Mouse (Mus musculus): ENCODE data around the gene Agpat2.
A peak's percentile ranks its signal among the peaks of the same experiment; 100 is the strongest.

Agpat2 gene

DNA sequence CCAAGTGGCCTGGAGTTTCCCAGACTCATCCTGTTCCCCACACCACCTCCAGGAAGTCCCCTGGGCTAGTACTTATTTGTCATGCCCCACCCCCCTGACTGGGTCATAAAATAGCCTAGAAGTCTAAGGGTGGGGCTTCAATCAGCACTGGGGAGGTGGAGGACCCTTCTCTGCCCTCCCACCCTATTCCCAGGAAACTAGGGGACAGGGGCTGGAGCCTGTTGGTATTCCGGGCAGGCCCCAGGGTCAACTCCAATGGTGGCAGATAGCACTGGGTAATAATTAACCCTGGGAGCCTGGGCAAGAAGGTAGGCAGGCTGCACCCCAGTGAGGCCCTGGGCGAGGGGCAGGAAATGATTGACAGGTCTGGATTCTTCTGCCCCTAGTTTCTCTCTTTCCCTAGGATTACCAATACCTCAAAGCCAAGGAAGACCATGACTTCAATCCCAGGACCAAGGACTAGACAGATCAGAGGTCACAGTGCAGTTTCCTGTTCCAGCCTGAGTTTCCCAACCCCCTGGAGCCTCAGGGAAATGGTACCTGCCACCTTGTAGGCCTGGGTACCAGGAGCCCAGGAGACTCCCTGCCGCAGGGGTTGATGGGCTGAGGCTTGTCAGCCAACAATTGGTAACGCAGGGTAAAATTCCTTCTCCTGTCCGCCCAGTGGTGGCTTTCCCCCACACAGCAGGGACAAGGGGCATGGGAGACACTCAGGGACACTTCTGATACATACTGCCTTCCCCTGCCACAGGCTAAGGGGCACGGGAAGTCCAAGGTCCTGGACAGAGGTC, 9.1 kb downstream of the Agpat2 start:
- DNase-seq, result no peak

GRCm38 (mm10) chr2:26594461-26594933, 9.7 kb downstream of the Agpat2 start:
- no peak for DNase-seq

GRCm38 (mm10) chr2:26594022-26594346, 10.2 kb downstream of the Agpat2 start:
- peak; percentile 70 for DNase-seq

DNA sequence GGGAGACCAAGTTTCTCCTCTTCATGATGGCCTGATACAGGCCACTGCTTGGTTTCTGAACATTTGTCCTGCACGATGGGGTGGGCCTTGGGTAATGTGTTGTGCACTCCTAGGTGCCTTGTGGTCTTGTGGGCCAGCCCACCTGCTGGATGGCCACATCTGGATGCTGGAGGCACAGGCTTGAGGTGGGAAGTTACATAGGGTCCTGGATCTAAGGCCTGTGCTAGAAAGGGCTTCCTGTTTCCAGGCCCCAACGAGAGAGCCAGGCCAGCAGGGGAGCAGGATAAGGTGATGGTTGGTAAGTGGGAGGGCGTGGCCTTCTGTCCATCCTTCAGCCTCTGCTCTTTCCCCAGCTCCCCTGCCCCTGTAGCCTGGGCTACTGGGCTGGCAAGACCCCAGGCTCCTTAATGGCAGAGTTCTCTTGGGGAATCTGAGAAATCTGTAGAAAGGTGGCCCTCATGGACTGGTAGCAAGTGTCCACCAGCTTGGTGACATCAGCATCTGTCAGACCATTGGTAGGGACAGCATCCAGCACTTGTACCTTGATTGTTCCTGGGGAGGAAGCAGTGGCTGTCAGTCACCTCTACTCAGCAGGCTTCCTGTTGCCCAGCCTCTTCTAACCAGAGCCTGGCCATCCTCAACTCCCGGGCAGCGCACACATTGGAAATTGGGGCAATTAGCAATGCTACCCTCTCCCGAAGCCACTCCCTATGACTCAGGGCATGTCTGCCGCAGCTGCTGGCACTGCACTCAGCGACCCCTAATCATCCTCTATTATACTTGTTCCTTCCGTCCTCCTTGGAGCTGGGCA, 10.8 kb downstream of the Agpat2 start:
- DNase-seq, result peak; percentile 74

DNA sequence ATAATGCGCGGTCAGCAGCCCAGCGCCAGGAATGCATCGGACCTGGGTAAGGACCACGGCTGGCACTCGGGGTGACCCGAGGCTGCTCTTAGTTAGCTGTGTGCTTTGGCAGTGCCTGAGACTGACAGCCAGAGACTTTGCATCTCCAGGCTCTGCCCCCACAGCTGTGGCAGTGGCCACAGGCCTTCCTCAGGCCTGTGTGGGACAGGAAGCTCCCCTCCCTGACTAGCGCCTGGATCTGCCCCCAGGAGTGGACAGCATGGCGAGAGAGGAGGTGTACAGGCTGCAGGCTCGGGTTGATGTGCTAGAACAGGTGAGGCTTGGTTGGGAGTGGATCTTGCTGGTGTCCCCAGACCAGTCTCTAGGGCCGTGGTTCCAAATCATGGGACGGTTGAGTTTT, 12.8 kb downstream of the Agpat2 start:
- DNase-seq, result no peak

GRCm38 (mm10) chr2:26590962-26591361, 13.3 kb downstream of the Agpat2 start:
- DNase-seq, result no peak

- DNase-seq, result no peak
Measured at GRCm38 (mm10) chr2:26590282-26590681, 13.9 kb downstream of the Agpat2 start.

GRCm38 (mm10) chr2:26589284-26589683, 14.9 kb downstream of the Agpat2 start:
- no peak for DNase-seq

DNA sequence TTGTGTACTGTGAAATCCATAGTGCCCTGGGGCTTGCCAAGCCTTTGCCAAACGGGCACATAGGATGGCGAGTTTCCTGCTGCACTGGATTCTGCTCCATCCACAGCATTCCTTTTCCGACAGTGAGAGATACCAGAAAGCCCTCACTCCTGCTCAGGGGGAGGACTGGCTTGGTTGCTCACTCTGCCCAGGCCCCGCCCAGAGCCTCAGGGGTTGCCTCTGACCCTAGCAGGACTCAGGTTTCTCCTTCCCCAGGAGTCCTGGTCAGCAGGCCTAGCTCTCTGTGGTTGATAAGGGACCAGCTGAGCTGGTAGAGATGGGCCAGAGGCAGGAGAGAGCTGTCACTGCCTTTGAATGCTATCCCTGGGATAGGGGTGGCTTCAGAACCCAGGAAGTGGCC, 15.6 kb downstream of the Agpat2 start:
- DNase-seq, result no peak

- DNase-seq, result no peak
Measured at GRCm38 (mm10) chr2:26587044-26587405, 17.2 kb downstream of the Agpat2 start.

DNA sequence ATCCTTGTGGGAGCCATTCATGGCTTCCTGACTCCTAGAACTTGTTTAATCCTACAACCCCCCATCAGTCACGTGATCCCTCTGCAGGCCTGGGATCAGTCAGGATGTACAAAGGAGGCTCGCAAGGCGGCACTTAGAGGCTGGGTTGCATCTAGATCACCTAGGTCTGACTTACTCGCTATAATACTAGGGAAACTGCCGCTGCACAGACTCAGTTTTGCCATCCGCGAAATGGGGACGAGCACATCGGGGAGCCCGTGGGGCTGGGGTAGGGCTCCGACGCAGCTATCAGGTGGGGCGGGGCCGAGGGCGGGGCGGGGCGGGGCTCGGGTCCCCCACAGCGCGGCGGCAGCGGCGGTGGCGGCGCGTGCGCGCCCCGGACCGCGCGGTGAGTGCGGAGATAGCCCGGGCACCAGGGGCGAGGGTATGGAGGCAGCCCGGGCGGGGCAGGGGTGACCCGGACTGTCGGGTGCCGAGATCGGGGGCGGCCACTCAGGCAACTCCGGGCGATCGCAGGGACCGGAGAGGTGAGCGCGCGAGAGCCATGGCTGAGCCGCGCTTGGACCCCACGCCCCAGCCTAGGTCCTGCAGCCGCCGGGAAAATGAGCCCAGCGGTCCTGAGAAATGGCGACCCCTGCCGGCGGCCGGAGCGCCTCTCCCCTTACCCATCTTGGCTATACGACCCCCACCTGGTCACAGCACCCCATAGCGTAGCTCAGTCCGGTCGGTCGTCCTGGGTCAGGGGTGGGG, 17.7 kb downstream of the Agpat2 start, which contains the start of gene Gm20532:
Gene Gm20532, plus strand, starts transcription at position 346 of the 750 bp plus-strand sequence.
- DNase-seq, result peak; percentile 82

DNA sequence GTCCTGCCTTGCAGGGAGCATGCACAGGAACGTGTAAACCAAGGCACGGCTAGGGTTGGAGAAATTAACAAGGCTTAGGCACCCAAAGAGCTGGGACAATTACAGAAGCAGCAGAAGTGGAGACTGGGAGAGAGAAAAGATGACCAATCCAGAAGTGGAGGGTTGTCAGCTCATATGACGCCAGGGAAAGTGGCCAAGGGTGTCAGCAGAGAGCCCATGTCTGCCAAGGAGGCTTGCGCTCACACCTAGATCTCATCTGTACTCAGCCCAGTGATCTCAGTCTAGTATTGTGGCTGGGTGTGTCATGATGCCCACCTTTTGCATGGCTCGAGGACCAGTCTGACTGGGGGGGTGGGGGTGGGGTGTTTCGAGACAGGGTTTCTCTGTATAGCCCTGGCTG, 18.5 kb downstream of the Agpat2 start:
- no peak for DNase-seq

DNA sequence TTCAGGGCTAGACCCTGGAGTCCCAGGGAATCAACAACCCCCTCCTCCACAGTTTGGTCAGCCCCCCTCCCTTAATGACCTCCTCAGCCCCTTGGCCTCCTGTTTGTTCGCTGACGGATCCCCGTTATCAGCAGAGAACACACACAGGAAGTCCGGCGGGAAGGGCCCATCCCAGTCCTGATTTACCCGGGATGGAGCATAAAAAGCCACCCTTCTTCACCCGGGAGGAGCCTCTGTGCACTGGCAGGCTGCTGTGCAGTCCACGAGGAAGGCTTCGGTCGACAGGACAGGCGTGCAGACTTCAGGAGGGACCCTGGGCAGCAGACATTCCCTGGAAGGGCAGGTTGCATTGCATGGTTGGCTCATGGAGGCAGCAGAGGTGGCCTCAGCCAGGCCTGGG, 20.6 kb downstream of the Agpat2 start:
- no peak for DNase-seq

DNA sequence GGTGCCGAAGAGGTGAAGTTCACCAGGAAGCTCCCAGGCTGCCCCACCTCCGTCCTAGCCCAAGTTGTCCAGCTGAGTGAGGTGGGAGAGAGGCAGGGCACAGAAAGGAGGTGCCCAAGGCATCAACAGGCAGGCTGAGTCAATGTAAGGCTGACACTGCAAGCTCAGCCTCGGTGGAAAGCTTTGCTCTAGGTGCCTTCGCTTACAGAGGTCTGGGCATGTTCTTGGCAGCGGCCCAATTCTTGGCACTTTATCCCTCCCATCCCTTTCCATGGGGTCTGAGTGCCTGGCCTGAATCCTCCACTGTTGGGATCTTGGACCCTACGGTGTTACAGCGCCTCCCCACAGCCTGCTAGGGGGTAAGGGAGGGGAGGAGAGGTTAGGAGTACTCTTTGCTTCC, 21.5 kb downstream of the Agpat2 start:
- peak; percentile 49 for DNase-seq

DNA sequence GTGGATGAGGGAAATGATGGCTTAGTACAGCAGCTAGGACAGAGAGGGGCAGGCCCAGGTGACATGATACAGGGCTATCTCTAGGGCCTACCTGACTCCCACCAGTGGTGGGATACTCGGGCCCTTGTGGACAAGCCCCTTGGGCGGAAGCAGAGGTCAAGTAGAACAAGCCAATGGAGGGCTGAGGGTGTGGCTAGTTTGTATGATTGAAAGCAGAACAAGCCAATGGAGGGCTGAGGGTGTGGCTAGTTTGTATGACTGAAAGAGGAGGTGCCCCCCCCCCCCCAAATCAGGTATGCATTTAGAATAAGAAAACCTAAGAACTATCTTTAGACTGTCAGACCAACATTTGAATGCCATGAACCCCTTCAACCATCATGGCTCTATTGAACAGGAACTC, 22.0 kb downstream of the Agpat2 start:
- no peak for DNase-seq

GRCm38 (mm10) chr2:26580751-26581150, 23.5 kb downstream of the Agpat2 start:
- DNase-seq, result no peak

DNA sequence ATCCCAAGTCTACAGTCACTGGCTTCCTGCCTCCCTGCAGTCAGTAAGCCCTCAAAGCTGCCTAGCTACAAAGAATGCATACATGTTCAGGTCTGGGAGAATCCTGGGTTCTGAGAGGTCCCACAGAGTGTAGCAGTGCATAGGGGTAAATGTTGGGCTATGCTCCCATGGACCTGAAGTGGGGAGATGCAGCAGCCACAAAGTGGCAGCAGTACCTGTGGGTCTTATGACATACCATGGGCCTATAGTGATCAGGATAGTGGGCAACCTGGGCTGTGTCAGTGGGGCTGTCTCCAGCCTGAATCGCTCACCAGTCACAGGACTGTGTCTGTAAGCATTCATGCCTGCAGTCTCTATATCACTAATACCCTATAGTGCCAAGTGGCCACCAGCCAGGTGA, 24.5 kb downstream of the Agpat2 start, which contains the start of gene Egfl7:
Gene Egfl7, plus strand, starts transcription at position 301 of the 400 bp plus-strand sequence.
- DNase-seq, result no peak

- DNase-seq, result no peak
Measured at GRCm38 (mm10) chr2:26578369-26578768, 25.8 kb downstream of the Agpat2 start.

DNA sequence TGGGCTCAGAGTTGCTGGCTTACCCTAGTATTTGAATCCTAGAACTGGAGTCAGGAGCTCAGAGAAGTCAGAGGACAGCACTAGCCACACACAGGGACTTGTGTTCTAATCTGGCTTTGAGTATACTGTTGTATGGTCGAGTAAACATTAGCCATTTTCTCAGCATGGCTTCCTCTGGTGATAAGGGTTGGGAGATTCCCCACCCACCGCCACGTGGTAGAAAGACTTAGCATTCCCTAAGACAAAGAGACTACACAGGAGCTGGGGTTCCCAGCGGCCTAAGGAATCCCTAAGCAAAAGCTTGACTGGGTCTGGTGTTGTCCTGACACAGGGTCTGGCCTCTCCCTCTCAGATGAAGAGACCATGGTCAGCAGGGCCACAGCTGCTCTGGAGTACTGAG, 27.8 kb downstream of the Agpat2 start:
- no peak for DNase-seq

GRCm38 (mm10) chr2:26575865-26576264, 28.4 kb downstream of the Agpat2 start:
- DNase-seq, result no peak

GRCm38 (mm10) chr2:26575378-26575777, 28.8 kb downstream of the Agpat2 start:
- DNase-seq, result no peak

DNA sequence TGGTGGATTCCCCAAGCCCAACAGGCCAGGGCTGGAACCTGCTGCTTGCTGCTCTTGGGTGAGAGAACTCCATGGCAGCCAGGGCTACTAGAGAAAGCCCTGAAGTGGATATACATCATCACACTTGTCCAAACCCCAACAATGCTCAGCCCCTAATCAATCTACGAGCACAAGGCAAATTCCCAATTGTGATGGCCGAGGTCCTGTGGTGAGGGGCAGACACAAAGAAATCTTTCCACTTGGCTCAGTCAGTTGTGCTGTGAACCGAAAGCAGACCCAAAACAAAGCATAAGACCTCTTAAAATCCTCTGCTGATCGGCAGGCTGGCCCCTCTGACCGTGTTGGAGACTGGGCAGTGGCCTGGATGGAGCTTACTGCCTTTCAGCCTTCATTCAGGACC, 29.4 kb downstream of the Agpat2 start:
- peak; percentile 43 for DNase-seq

DNA sequence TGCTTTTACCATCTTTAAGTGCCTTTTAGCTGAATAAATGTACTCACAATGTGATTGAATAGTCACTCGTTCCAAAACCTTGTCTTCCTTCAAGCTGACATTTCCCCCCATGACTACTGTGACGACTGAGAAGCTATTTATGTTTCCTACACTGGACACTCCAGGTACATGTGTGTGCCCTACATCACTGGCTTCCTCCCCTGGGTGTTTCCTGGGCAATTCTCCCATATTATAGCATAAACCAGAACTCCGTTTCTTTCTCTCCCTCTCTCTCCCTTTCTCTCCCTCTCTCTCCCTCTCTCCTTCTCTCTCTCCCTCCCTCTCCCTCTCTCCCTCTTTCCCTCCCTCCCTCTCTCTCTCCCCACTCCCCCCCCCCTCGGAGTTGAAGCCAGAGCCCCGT, 30.4 kb downstream of the Agpat2 start:
- peak; percentile 81 for DNase-seq
